In the genomic region with DNA sequence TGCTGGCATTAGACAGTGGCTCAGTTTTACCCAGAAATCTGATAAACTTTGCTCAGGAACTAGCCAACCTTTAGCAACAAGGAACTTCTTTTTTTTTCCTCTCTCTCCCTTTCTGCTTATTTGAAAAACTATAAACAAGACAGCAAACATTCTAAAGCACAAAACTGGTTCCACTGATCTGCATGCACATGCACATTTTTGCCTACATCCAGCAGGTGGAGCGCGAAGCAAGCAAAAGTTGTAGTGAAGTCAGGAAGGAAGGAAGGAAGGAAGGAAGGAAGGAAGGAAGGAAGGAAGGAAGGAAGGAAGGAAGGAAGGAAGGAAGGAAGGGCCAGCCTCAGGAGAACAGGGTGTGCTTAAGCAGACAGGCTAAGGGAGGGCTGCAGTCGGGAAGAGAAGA, we compare ENCODE assay signal across 27 mouse cellular contexts.
DNase-seq lines count a peak whose midpoint lies in the region; ATAC-seq and TF ChIP-seq lines count a peak whose summit lies in the region.
"Had no signal": no experiment of that assay in that cellular context is flagged by ENCODE, and none has a peak within 500 bp of the region (broad histone marks: within the 10 kb centered on the region; RNA-seq: fewer than 3 reads in every experiment).

No protein-coding gene starts in this region.

- H3K4me2 ChIP-seq in forebrain, postnatal 0 days (ENCODE audit: low read depth) = no peak overlapping the region
- H3K4me2 ChIP-seq in forebrain, embryonic 15.5 days (replicated peaks) = no peak overlapping the region
- H3K4me2 ChIP-seq in lung, embryonic 14.5 days = no peak overlapping the region
- H3K4me2 ChIP-seq: heart, embryonic 12.5 days; hindbrain, embryonic 15.5 days; liver, embryonic 15.5 days; neural tube, embryonic 12.5 days had no signal

- H3K27ac ChIP-seq in forebrain, postnatal 0 days (ENCODE audit: low read depth, low read length) = no peak overlapping the region
- no peak overlapping the region for H3K27ac ChIP-seq in forebrain, embryonic 15.5 days (replicated peaks)
- no peak overlapping the region; the same call in 1 of the 2 replicates for H3K27ac ChIP-seq in kidney, adult 2 months (ENCODE audit: insufficient read depth, low read depth, low read length)
- H3K27ac ChIP-seq in lung, embryonic 14.5 days (ENCODE audit: low read depth) = no peak overlapping the region
- H3K27ac ChIP-seq: heart, adult 2 months; hindbrain, embryonic 15.5 days; liver, embryonic 15.5 days; midbrain, embryonic 10.5 days; neural tube, embryonic 12.5 days had no signal

- no peaks in the 10 kb centered on the region for H3K4me1 ChIP-seq in forebrain, postnatal 0 days (ENCODE audit: insufficient read depth)
- no peaks in the 10 kb centered on the region for H3K4me1 ChIP-seq in forebrain, embryonic 15.5 days
- 0 out of 2 replicates have a peak, but pooled peaks cover 2% of the 10 kb centered on the region for H3K4me1 ChIP-seq in kidney, adult 2 months (ENCODE audit: control insufficient read depth, insufficient read depth, low read length)
- H3K4me1 ChIP-seq in lung, embryonic 14.5 days (ENCODE audit: insufficient read depth) = no peaks in the 10 kb centered on the region
- no peaks in the 10 kb centered on the region for H3K4me1 ChIP-seq in lung, adult 2 months (ENCODE audit: control insufficient read depth, insufficient read depth, low read length)
- H3K4me1 ChIP-seq: heart, embryonic 12.5 days; hindbrain, embryonic 15.5 days; liver, embryonic 15.5 days; midbrain, embryonic 10.5 days; neural tube, embryonic 12.5 days had no signal

- no peak for DNase-seq in forebrain, postnatal 0 days
- DNase-seq in kidney, adult 2 months = peak; percentile 8
- no peak for DNase-seq in kidney, postnatal 14 days
- DNase-seq in lung, embryonic 14.5 days = peak; percentile 11
- no peak for DNase-seq in lung, adult 2 months
- DNase-seq in brain, embryonic 14.5 days (ENCODE audit: low read depth) = no peak
- DNase-seq in Muller cell, postnatal 12 days (ENCODE audit: inconsistent ontology term) = no peak
- DNase-seq: adrenal gland, adult 8-10 months; cerebellum, adult 11 months; cerebellum, adult 9-10 months; gastrocnemius, postnatal 36 days; heart, adult 2 months; layer of hippocampus, postnatal 36 days; lung, postnatal 10 days; right cerebral cortex, adult 18-20 months; spleen, adult 18-20 months; thymus, adult 2 months; thymus, postnatal 36 days had no signal

- no peaks in the 10 kb centered on the region for H3K27me3 ChIP-seq in forebrain, postnatal 0 days (ENCODE audit: insufficient read depth, low read length)
- no peaks in the 10 kb centered on the region for H3K27me3 ChIP-seq in forebrain, embryonic 15.5 days
- no peaks in the 10 kb centered on the region for H3K27me3 ChIP-seq in kidney, adult 2 months (replicated peaks; ENCODE audit: control insufficient read depth, insufficient read depth, low read length)
- H3K27me3 ChIP-seq in lung, embryonic 14.5 days (ENCODE audit: insufficient read depth, low read length) = no peaks in the 10 kb centered on the region
- H3K27me3 ChIP-seq: heart, embryonic 12.5 days; hindbrain, embryonic 15.5 days; liver, embryonic 15.5 days; neural tube, embryonic 12.5 days had no signal

- no peak for TF ChIP-seq POLR2A in kidney, adult 2 months (IDR thresholded peaks at IDR 0.05; ENCODE audit: low read depth, low read length)
- TF ChIP-seq POLR2A in lung, adult 2 months (IDR thresholded peaks at IDR 0.05; ENCODE audit: borderline replicate concordance, extremely low read depth, low read depth, low read length) = no peak
- no peak for TF ChIP-seq POLR2A in brain, embryonic 14.5 days (IDR thresholded peaks at IDR 0.05; ENCODE audit: borderline replicate concordance, extremely low read depth, insufficient read depth, insufficient read length, poor library complexity, severe bottlenecking)

- no peak overlapping the region for H3K4me3 ChIP-seq in forebrain, postnatal 0 days (ENCODE audit: low read depth, low read length)
- no peak overlapping the region for H3K4me3 ChIP-seq in forebrain, embryonic 15.5 days
- H3K4me3 ChIP-seq in kidney, adult 2 months (ENCODE audit: insufficient read depth, low read depth, low read length) = no peak overlapping the region
- no peak overlapping the region for H3K4me3 ChIP-seq in lung, embryonic 14.5 days (ENCODE audit: low read depth, low read length)
- no peak overlapping the region for H3K4me3 ChIP-seq in lung, adult 2 months (replicated peaks; ENCODE audit: extremely low read depth, low read depth, low read length)
- H3K4me3 ChIP-seq: erythroblast, embryonic 14.5 days; heart, adult 2 months; heart, embryonic 12.5 days; hindbrain, embryonic 15.5 days; liver, embryonic 15.5 days; midbrain, embryonic 10.5 days; myocyte; neural tube, embryonic 12.5 days had no signal

- TF ChIP-seq CTCF in forebrain, postnatal 0 days (IDR thresholded peaks at IDR 0.05; ENCODE audit: low read depth) = peak; percentile 50
- no peak; the same call in 1 of the 2 replicates for TF ChIP-seq CTCF in kidney, adult 2 months (conservative IDR thresholded peaks at IDR 0.05; ENCODE audit: insufficient read depth, insufficient read length, low read depth, low read length)
- peak; percentile 40 for TF ChIP-seq CTCF in lung, embryonic 14.5 days (IDR thresholded peaks at IDR 0.05; ENCODE audit: low read depth)
- TF ChIP-seq CTCF in lung, adult 2 months (IDR thresholded peaks at IDR 0.05; ENCODE audit: insufficient read depth, low read length) = no peak
- peak; percentile 4; the same call in 1 of the 2 replicates for TF ChIP-seq CTCF in brain, embryonic 14.5 days (IDR thresholded peaks at IDR 0.05; ENCODE audit: borderline replicate concordance, extremely low read depth, insufficient read depth, insufficient read length)

- H3K36me3 ChIP-seq in forebrain, postnatal 0 days (ENCODE audit: insufficient read depth) = peaks cover 25% of the 10 kb centered on the region
- H3K36me3 ChIP-seq in forebrain, embryonic 15.5 days = peaks cover 18% of the 10 kb centered on the region
- H3K36me3 ChIP-seq in kidney, adult 2 months (ENCODE audit: control insufficient read depth, insufficient read depth, low read length) = peaks cover 3% of the 10 kb centered on the region; the same call in 1 of the 2 replicates
- peaks cover 27% of the 10 kb centered on the region; the same call in 1 of the 2 replicates for H3K36me3 ChIP-seq in lung, embryonic 14.5 days (ENCODE audit: insufficient read depth)

- ATAC-seq in forebrain, postnatal 0 days = no peak
- no peak for ATAC-seq in forebrain, embryonic 15.5 days (replicated peaks)
- ATAC-seq in lung, embryonic 14.5 days (ENCODE audit: insufficient read depth) = no peak
- ATAC-seq: midbrain, embryonic 16.5 days had no signal

- WGBS in forebrain, postnatal 0 days = 70% methylated on average over 3 of the region's 3 CpGs
- 76% methylated on average over 3 of the region's 3 CpGs for WGBS in forebrain, embryonic 15.5 days
- 80% methylated on average over 3 of the region's 3 CpGs for WGBS in kidney, adult 2 months
- WGBS in lung, embryonic 14.5 days = 82% methylated on average over 3 of the region's 3 CpGs
- 88% methylated on average over 3 of the region's 3 CpGs for WGBS in lung, adult 2 months

- no peaks in the 10 kb centered on the region for H3K9me3 ChIP-seq in forebrain, postnatal 0 days (ENCODE audit: low read length)
- no peaks in the 10 kb centered on the region for H3K9me3 ChIP-seq in forebrain, embryonic 15.5 days
- no peaks in the 10 kb centered on the region for H3K9me3 ChIP-seq in lung, embryonic 14.5 days (ENCODE audit: low read depth, low read length)
- H3K9me3 ChIP-seq: heart, embryonic 12.5 days; hindbrain, embryonic 15.5 days; liver, embryonic 15.5 days; midbrain, embryonic 10.5 days; neural tube, embryonic 12.5 days had no signal

- H3K9ac ChIP-seq in forebrain, postnatal 0 days = no peak overlapping the region
- no peak overlapping the region for H3K9ac ChIP-seq in forebrain, embryonic 15.5 days (replicated peaks)
- H3K9ac ChIP-seq in lung, embryonic 14.5 days = no peak overlapping the region
- H3K9ac ChIP-seq: heart, embryonic 12.5 days; hindbrain, embryonic 15.5 days; liver, embryonic 15.5 days; neural tube, embryonic 12.5 days had no signal

Comparison
In these comparisons a context has a peak if more than half of its experiments do, and no peak if none do; other contexts are left out.
1. DNase-seq: peak in kidney, adult 2 months (single experiment) and lung, embryonic 14.5 days (single experiment); none in forebrain, postnatal 0 days (single experiment), kidney, postnatal 14 days (single experiment), lung, adult 2 months (single experiment), brain, embryonic 14.5 days (single experiment) and Muller cell, postnatal 12 days (single experiment).
2. CTCF ChIP-seq: peak in forebrain, postnatal 0 days (single experiment), lung, embryonic 14.5 days (single experiment) and brain, embryonic 14.5 days (single experiment); none in kidney, adult 2 months (single experiment) and lung, adult 2 months (single experiment).